Comparison of ENCODE assay signal across 11 mouse cellular contexts in the genomic region with DNA sequence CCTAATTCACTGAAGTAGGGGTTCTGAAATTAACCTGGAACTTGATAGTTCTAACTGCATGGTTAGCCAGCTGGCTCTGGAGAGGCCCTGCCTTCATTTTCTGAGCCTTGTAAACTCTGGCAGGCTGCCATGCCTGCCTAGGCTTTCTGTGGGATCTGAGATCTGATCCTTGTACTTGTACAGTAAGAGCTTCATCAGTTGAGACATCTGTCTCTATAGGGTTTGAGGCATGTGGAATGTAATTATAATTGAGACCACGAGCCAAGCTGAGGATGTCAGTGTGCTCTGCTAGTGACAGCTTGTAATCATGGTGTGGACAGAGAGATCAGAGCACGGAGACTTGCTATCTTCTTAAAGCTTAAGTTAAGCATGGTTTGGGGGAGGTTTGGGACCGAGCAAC.
DNase-seq lines count a peak whose midpoint lies in the region; ATAC-seq lines count a peak whose summit lies in the region.
"Had no signal": no experiment of that assay in that cellular context is flagged by ENCODE, and none has a peak within 500 bp of the region (broad histone marks: within the 10 kb centered on the region; RNA-seq: fewer than 3 reads in every experiment).

No protein-coding gene starts in this region.

- H3K27me3 ChIP-seq in kidney, embryonic 15.5 days, result no peaks in the 10 kb centered on the region
- H3K27me3 ChIP-seq: midbrain, embryonic 13.5 days had no signal

- H3K4me2 ChIP-seq in kidney, embryonic 15.5 days, result no peak overlapping the region
- H3K4me2 ChIP-seq: midbrain, embryonic 13.5 days had no signal

- no peaks in the 10 kb centered on the region for H3K4me1 ChIP-seq in kidney, embryonic 15.5 days
- H3K4me1 ChIP-seq: midbrain, embryonic 13.5 days had no signal

- no peak for ATAC-seq in kidney, embryonic 15.5 days (replicated peaks; ENCODE audit: low FRiP score)
- ATAC-seq: midbrain, embryonic 13.5 days had no signal

- H3K9ac ChIP-seq in kidney, embryonic 15.5 days, result no peak overlapping the region
- H3K9ac ChIP-seq: midbrain, embryonic 13.5 days had no signal

- WGBS in kidney, embryonic 15.5 days, result 71% methylated on average over 3 of the region's 3 CpGs

- H3K36me3 ChIP-seq in kidney, embryonic 15.5 days, result no peaks in the 10 kb centered on the region
- H3K36me3 ChIP-seq: midbrain, embryonic 13.5 days had no signal

- no peak overlapping the region for H3K4me3 ChIP-seq in kidney, embryonic 15.5 days (replicated peaks)
- H3K4me3 ChIP-seq: erythroblast, embryonic 14.5 days; midbrain, embryonic 13.5 days had no signal

- H3K27ac ChIP-seq in kidney, embryonic 15.5 days, result no peak overlapping the region
- H3K27ac ChIP-seq: midbrain, embryonic 13.5 days had no signal

- no peaks in the 10 kb centered on the region for H3K9me3 ChIP-seq in kidney, embryonic 15.5 days (replicated peaks)
- H3K9me3 ChIP-seq: midbrain, embryonic 13.5 days had no signal

- peak; percentile 14 to 22 for DNase-seq in cerebellum, postnatal 14 days
- DNase-seq in cerebellum, postnatal 36 days, result no peak
- DNase-seq in kidney, postnatal 36 days, result peak; percentile 4 to 34
- peak; percentile 4 for DNase-seq in right cerebral cortex, postnatal 14 days
- no peak for DNase-seq in right cerebral cortex, postnatal 4 days
- no peak for DNase-seq in embryo, embryonic 10 days (ENCODE audit: low spot score)
- DNase-seq in yolk sac, embryonic 10.5 days (ENCODE audit: low spot score), result no peak
- DNase-seq: cerebellum, adult 18-20 months had no signal

Comparison
In these comparisons a context has a peak if more than half of its experiments do, and no peak if none do; other contexts are left out.
1. DNase-seq: peak in cerebellum, postnatal 14 days (2 of 2), kidney, postnatal 36 days (2 of 2) and right cerebral cortex, postnatal 14 days (single experiment); none in cerebellum, postnatal 36 days (0 of 2), right cerebral cortex, postnatal 4 days (single experiment), embryo, embryonic 10 days (single experiment) and yolk sac, embryonic 10.5 days (single experiment).